Mouse (Mus musculus) mesoderm, embryonic 11.5 days (tissue): ENCODE measurements around the gene Prss8.

Experiments
- DNase-seq: peaks from one replicate; pipeline ENCODE4 v3.0.0-alpha.2; 2012; ENCODE audit warnings: low read depth, low spot score

The Prss8 gene

DNA sequence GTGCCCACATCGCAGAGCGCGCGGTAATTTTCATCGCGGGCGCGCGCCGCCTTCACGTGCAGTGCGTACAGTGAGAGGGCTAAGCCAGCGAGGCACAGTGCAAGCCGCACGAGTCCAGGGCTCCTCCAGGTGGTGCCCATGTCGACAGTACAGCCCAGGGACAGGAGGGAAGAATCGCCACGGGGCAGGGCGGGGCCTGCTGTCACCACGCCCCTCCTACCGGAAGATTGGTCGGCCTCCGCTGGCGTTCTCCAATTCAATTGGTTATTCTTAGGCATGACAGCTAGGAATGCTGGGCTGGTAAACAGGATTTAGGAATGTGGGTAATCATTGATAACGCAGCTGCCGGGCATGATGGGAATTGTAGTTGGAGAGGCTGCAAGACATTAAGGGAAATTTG lies 34.5 kb downstream of the Prss8 start, which contains the start of the genes Gm21974 and Vkorc1:
Gene Gm21974, minus strand, starts transcription at position 13 of the 400 bp plus-strand sequence.
Gene Vkorc1, minus strand, starts transcription at position 176 of the 400 bp plus-strand sequence.
- DNase-seq: peak; percentile 96

DNA sequence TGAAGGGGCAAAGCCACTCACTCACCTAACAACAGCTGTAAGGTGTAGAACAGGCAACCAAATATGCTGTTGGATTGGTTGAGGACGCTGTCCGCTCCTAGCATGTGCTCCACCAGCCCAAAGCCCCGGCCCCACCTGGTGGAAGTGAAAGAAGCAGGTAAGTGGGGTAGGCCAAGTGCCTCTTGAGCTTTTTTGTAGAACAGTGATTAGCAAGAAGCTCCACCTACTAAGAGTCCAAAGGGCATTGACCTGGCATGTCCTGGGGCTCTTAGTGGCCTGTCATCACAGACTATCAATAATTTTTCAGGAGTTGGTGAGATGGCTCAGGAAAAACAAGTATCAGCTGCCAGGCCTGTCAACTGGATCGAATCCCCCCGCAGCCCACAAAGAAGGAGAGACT lies 35.4 kb downstream of the Prss8 start:
- DNase-seq: no peak

DNA sequence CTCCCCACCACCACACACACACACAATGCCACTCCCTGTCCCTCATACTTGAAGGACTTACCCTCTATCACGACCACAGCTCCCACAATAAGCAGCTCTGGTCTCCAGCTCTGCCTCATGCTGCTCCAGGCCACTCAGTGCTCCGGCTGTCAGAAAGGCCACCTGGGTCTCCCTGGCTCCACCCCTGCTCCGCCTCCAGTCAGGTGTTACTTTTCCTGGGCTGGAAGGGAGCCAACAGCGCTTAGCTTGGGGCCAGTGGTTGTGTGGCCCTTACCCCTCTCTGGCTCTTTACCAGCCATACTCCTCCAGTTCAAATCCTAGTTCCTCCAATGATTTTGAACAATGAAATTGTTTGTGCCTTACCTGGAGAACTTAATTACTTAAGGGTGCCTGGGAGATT lies 39.1 kb downstream of the Prss8 start, which contains the start of gene Prss53:
Gene Prss53, minus strand, starts transcription at position 173 of the 400 bp plus-strand sequence.
- no peak for DNase-seq

DNA sequence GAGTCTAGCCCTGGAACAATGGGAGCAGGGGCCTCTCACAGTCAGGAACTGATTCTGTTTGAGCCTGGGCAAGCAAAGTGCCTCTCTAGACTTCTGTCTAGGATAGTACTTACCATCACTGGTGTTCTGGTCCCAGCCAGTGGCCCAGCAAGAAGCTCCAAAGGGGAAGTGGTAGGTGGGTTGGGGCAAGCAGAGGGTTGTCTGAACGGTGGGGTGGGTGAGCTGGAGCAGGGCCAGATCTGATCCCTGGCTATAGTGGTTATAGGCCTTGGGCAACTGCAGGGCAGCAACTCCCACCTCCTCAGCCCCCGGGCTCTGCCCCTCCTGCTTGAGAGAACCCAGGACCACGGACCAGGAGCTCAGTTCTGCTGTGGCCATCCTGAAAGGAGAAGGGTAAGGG lies 41.1 kb downstream of the Prss8 start:
- DNase-seq: no peak

DNA sequence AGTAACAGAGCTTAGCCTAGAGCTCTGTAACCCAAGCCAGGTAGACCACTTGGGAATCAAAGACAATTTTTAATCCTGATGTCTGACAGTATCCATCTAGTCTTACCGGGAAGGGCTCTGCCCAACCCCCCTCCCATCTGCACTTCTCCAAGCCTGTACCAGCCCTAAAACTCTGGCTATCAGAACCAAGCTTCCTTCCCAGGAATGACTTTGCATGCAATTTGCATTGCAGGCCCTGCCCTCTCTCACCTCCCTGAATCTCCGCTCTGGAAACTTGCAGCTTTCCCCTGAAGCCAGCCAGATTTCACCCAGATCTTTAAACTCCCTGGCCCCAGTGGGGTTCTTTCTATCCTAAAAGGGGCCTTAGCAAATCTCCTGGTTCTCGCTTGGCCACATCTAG lies 42.1 kb downstream of the Prss8 start:
- DNase-seq: no peak

DNA sequence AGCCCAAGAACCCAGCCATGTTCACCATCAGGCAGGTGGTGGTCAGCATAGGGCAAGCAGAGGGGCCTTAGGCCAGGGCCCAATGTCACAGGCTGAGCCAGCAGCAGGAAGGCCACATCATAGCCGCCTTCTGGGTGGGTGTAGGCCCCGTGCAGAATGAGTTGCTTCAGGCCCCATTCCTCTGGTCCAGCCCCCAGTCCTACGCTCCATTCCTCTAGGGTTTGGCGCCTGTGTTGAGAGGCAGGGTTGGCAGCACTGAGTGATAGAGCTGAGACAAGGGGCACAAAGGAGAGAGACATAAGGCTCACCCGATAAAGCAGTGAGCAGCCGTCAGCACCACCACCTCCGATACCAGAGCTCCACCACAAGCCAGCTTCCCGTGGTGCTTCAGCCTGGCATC lies 42.7 kb downstream of the Prss8 start:
- DNase-seq: no peak

DNA sequence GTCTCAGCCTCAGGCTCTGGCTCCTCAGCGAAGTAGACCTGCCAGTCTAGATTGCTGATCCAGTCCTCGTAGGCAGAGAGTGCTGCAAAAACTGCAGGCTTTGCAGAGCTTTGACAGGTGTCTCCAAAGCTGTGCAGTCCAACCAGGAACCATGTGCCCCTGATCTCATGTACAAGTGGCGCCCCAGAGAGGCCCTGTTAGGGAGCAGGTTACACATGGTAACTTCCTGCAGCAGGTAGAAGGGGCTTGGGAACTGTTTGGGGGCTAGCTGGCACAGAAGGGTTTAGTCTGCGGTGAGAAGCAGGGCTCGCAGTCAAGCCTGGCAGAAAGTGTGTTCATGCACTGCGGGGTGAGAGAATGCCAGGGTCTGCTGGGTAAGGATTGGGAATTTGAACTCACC lies 43.4 kb downstream of the Prss8 start:
- no peak for DNase-seq

DNA sequence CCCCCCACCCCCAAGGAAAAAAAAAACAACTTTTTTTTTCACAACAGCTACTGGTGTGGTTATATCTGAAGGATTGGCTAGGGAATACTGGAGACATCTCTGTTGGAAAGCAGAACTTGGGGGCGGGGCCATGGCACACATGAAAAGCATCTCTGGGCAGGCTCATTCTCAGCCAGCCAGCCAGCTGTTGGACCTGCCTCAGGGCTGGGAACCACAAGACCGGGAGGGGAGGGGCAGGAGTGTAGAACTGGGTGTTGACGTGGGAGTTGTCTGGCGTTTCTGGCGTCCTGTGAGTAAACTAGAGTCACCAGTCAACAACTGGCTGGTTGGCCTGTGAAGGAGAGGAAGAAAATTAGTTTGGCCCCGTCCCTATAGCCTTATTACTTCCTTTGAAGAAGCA lies 44.0 kb downstream of the Prss8 start:
- no peak for DNase-seq

DNA sequence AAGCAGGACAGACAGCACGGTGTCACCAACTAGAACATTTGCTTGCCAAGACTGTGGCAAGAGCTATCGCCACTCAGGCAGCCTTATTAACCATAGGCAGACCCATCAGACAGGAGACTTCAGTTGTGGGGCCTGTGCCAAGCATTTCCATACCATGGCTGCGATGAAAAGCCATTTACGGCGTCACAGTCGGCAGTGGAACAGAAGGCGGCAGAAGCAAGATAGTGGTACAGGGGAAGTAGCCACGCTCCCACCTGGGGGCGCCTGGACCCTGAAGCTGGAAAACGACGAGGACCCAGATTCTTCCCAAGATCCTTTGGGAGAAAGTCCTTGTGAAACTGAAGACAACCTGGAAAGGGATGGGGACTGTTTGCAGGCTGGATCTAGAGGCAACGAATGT lies 49.5 kb downstream of the Prss8 start:
- no peak for DNase-seq

DNA sequence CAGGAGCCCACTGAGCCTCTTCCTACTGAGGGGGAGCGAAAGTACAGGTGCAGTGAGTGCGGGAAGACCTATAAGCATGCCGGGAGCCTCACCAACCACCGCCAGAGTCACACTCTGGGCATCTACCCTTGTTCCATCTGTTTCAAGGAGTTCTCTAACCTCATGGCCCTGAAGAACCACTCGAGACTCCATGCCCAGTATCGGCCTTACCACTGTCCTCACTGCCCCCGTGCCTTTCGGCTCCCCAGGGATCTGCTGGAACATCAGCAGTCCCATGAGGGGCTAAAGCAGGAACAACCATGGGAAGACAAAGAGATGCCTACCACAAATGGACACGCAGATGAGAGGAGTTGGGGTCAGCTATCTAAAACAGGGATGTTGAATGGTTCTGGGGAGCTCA lies 50.6 kb downstream of the Prss8 start:
- no peak for DNase-seq

DNA sequence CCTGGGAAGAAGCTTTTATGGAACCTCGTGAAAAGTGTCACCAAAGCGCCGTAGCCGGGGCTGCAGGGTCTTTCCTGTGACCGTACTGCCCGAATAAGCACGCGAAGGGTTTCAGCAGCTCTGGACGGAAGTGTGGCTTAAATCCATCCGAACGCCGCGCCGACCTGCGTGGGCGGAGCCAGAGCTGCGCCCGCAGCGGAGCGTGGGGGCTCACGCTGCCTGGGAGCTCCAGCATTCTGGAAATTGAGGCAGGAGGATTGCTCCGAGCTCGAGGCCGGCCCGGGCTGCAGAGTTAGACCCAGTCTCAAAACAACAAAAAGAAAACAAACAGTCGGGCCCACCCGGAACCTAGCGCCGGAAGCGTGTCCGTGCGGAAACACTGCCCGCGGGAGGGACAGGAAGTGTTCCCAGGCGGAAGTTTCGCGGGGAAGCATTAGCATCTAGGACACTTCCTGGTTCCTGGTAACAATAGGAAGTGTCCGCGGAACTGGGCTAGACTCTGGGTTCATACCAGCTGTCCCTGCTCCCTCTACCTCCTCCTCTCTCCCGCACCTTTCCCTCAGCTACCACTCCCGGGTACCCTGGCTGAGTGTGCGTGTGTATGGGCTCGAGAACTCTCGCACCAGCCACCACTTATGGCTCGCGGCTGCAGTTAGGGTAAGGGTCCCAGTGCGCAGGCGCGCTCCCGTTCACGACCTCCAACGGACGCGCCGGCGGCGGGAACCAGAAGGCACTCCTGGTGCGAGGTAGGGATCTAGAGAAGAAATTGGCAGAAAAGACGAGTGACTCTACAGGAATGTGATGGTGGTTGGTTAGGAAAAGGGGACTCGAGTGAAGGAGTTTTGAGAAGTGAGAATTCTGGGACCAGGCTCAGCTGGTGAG lies 53.2 kb downstream of the Prss8 start, which contains the start of gene Zfp668:
Gene Zfp668, minus strand, starts transcription at position 362 of the 882 bp plus-strand sequence.
- DNase-seq: peak; percentile 96

DNA sequence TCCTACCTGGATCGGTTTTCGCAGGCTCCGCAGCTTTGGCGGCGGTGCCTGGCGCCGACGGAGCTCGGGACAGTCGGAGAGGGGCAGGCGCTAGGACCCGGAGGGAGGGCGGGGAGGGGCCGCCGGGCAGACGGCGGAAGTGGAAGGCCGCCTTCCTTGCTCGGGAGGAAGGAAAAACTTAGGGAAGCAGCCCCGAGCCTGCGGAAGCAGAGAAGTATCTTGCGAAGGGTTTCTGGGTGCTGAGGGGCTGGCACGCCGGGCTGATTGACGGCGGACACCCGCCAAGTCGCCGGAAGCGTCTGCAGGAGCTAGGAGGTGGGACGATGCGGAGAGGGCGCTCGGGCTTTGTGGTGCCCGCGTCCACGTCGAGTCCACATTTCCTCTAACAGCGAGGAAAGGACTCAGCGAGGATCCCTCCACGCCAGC lies 53.9 kb downstream of the Prss8 start, which contains the start of gene Zfp646:
Gene Zfp646, plus strand, starts transcription at position 181 of the 426 bp plus-strand sequence.
- peak; percentile 92 for DNase-seq
